Mouse (Mus musculus) spleen, adult 18-20 months (tissue): Measurements from ENCODE around the gene Nisch.
A peak's percentile ranks its signal among the peaks of the same experiment; 100 is the strongest.

Source experiments
- DNase-seq, 2 experiments: peaks; one replicate each; pipeline ENCODE4 v3.0.0; 2022; ENCODE audit warnings: mixed read lengths in 2 of 2

Nisch gene

GRCm38 (mm10) chr14:31215157-31216002, 1.4 kb downstream of the Nisch start:
- DNase-seq: peak; percentile 43 to 68

GRCm38 (mm10) chr14:31214684-31215083, 2.1 kb downstream of the Nisch start:
- DNase-seq: no peak

- DNase-seq: no peak
These were observed 2.9 kb downstream of the Nisch start for GRCm38 (mm10) chr14:31213868-31214267.

- no peak for DNase-seq
These were observed 4.2 kb downstream of the Nisch start for GRCm38 (mm10) chr14:31212499-31212898.

GRCm38 (mm10) chr14:31211854-31212253, 4.9 kb downstream of the Nisch start:
- no peak for DNase-seq

- no peak for DNase-seq
These were observed 7.6 kb downstream of the Nisch start for GRCm38 (mm10) chr14:31209133-31209557.

GRCm38 (mm10) chr14:31208084-31208483, 8.7 kb downstream of the Nisch start, which contains the start of gene Tnnc1:
Tnnc1 (plus strand) TSS chr14:31208312.
- DNase-seq: no peak

GRCm38 (mm10) chr14:31207070-31207830, 9.5 kb downstream of the Nisch start:
- DNase-seq: no peak

GRCm38 (mm10) chr14:31206472-31206981, 10.2 kb downstream of the Nisch start:
- DNase-seq: peak; percentile 92 to 96

- peak in 1 of 2 experiments; percentile 32 for DNase-seq
These were observed 10.9 kb downstream of the Nisch start for GRCm38 (mm10) chr14:31205562-31206467.

GRCm38 (mm10) chr14:31205244-31205561, 11.5 kb downstream of the Nisch start:
- DNase-seq: no peak

- no peak for DNase-seq
These were observed 11.9 kb downstream of the Nisch start for GRCm38 (mm10) chr14:31204844-31205243.

- no peak for DNase-seq
These were observed 16.7 kb downstream of the Nisch start for GRCm38 (mm10) chr14:31200038-31200437.

GRCm38 (mm10) chr14:31199599-31199998, 17.1 kb downstream of the Nisch start:
- no peak for DNase-seq

GRCm38 (mm10) chr14:31197547-31198516, 18.9 kb downstream of the Nisch start:
- no peak for DNase-seq

GRCm38 (mm10) chr14:31195968-31196367, 20.8 kb downstream of the Nisch start:
- DNase-seq: peak in 1 of 2 experiments; percentile 28

GRCm38 (mm10) chr14:31195521-31195920, 21.2 kb downstream of the Nisch start:
- DNase-seq: no peak

GRCm38 (mm10) chr14:31194891-31195513, 21.7 kb downstream of the Nisch start:
- peak in 1 of 2 experiments; percentile 33 for DNase-seq

GRCm38 (mm10) chr14:31194441-31194840, 22.3 kb downstream of the Nisch start:
- DNase-seq: no peak

GRCm38 (mm10) chr14:31193791-31194190, 23.0 kb downstream of the Nisch start:
- no peak for DNase-seq

GRCm38 (mm10) chr14:31191936-31192335, 24.8 kb downstream of the Nisch start:
- DNase-seq: no peak
